Mouse (Mus musculus): ENCODE data around the gene Slc22a23. TPM values are rescaled to one million over a fixed set of nuclear protein-coding genes. Genes with fewer than 3 reads are reported as not detected.

Slc22a23 gene
- polyA plus RNA-seq, 1 experiment from 2014 or later = 2.6 TPM

GRCm38 (mm10) chr13:34246821-34247220 is 98.2 kb downstream of the Slc22a23 start:
- WGBS = 47% methylated on average over 3 of the region's 3 CpGs
- no peak overlapping the region for H3K27ac ChIP-seq (ENCODE audit: low read length)
- H3K4me2 ChIP-seq (replicated peaks; ENCODE audit: low read depth, low read length) = no peak overlapping the region
- no peaks in the 10 kb centered on the region for H3K36me3 ChIP-seq (ENCODE audit: insufficient read depth, low read length)
- peaks cover 18% of the 10 kb centered on the region for H3K4me1 ChIP-seq (ENCODE audit: insufficient read depth, low read length)
- H3K27me3 ChIP-seq (ENCODE audit: insufficient read depth, low read length) = no peaks in the 10 kb centered on the region
- H3K9ac ChIP-seq (replicated peaks; ENCODE audit: low read length) = no peak overlapping the region
- no peak overlapping the region for H3K4me3 ChIP-seq (ENCODE audit: low read length)
- H3K9me3 ChIP-seq (ENCODE audit: low read length) = no peaks in the 10 kb centered on the region
- no peak for ATAC-seq (ENCODE audit: low FRiP score, low TSS enrichment)

GRCm38 (mm10) chr13:34245216-34245615 is 99.8 kb downstream of the Slc22a23 start:
- H3K4me2 ChIP-seq (replicated peaks; ENCODE audit: low read depth, low read length) = no peak overlapping the region
- H3K27ac ChIP-seq (ENCODE audit: low read length) = no peak overlapping the region
- H3K4me1 ChIP-seq (ENCODE audit: insufficient read depth, low read length) = peaks cover 21% of the 10 kb centered on the region
- no peaks in the 10 kb centered on the region for H3K36me3 ChIP-seq (ENCODE audit: insufficient read depth, low read length)
- H3K4me3 ChIP-seq (ENCODE audit: low read length) = no peak overlapping the region
- 81% methylated on average over 6 of the region's 6 CpGs for WGBS
- H3K27me3 ChIP-seq (ENCODE audit: insufficient read depth, low read length) = no peaks in the 10 kb centered on the region
- no peaks in the 10 kb centered on the region for H3K9me3 ChIP-seq (ENCODE audit: low read length)
- no peak overlapping the region for H3K9ac ChIP-seq (replicated peaks; ENCODE audit: low read length)
- no peak for ATAC-seq (ENCODE audit: low FRiP score, low TSS enrichment)

DNA sequence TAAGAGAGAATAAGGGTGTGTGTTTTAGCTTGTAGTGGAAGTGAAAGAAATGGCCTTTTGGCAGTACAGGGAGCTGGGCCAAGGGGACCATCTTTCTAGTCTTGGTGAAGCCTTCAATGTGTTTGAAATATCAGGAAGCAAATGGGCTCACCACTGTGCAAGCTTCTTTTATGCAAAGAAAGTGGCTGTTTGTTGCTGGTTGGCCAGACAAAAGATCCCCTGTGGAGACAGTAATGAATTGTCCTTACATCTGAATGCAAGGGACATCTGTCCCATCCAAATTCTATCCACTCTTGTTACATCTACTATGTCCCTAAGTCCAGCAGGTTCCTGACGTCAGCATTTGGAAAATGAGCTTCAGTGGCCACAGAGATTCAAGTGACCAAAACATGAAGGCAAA is 100.8 kb downstream of the Slc22a23 start:
- WGBS = 71% methylated on average over 1 of the region's 1 CpGs
- H3K4me1 ChIP-seq (ENCODE audit: insufficient read depth, low read length) = peaks cover 25% of the 10 kb centered on the region
- no peaks in the 10 kb centered on the region for H3K9me3 ChIP-seq (ENCODE audit: low read length)
- no peaks in the 10 kb centered on the region for H3K36me3 ChIP-seq (ENCODE audit: insufficient read depth, low read length)
- H3K9ac ChIP-seq (replicated peaks; ENCODE audit: low read length) = no peak overlapping the region
- no peaks in the 10 kb centered on the region for H3K27me3 ChIP-seq (ENCODE audit: insufficient read depth, low read length)
- H3K4me2 ChIP-seq (replicated peaks; ENCODE audit: low read depth, low read length) = no peak overlapping the region
- H3K27ac ChIP-seq (ENCODE audit: low read length) = no peak overlapping the region
- H3K4me3 ChIP-seq (ENCODE audit: low read length) = no peak overlapping the region
- no peak for ATAC-seq (ENCODE audit: low FRiP score, low TSS enrichment)

- Histone ChIP-seq H3K36me3 (ENCODE audit: insufficient read depth, low read length) (no peaks in the 10 kb centered on the region), H3K4me3 (ENCODE audit: low read length) (no peak overlapping the region), H3K9me3 (ENCODE audit: low read length) (no peaks in the 10 kb centered on the region), H3K9ac (replicated peaks; ENCODE audit: low read length) (no peak overlapping the region), H3K4me1 (ENCODE audit: insufficient read depth, low read length) (peaks cover 28% of the 10 kb centered on the region), H3K27ac (ENCODE audit: low read length) (no peak overlapping the region), H3K27me3 (ENCODE audit: insufficient read depth, low read length) (no peaks in the 10 kb centered on the region), H3K4me2 (replicated peaks; ENCODE audit: low read depth, low read length) (no peak overlapping the region)
- WGBS = 30% methylated on average over 3 of the region's 3 CpGs
- no peak for ATAC-seq (ENCODE audit: low FRiP score, low TSS enrichment)
Observed at GRCm38 (mm10) chr13:34242211-34242610, 102.8 kb downstream of the Slc22a23 start.

- Histone ChIP-seq H3K27ac (ENCODE audit: low read length) (peak overlapping the region; percentile 85), H3K9me3 (ENCODE audit: low read length) (no peaks in the 10 kb centered on the region), H3K4me3 (ENCODE audit: low read length) (no peak overlapping the region), H3K4me2 (replicated peaks; ENCODE audit: low read depth, low read length) (peak overlapping the region; percentile 30; the same call in 1 of the 2 replicates), H3K36me3 (ENCODE audit: insufficient read depth, low read length) (no peaks in the 10 kb centered on the region), H3K27me3 (ENCODE audit: insufficient read depth, low read length) (no peaks in the 10 kb centered on the region), H3K4me1 (ENCODE audit: insufficient read depth, low read length) (peaks cover 28% of the 10 kb centered on the region), H3K9ac (replicated peaks; ENCODE audit: low read length) (no peak overlapping the region)
- ATAC-seq (ENCODE audit: low FRiP score, low TSS enrichment) = peak; percentile 85
- WGBS = 36% methylated on average over 3 of the region's 3 CpGs
Observed at GRCm38 (mm10) chr13:34240087-34240428, 104.9 kb downstream of the Slc22a23 start.

DNA sequence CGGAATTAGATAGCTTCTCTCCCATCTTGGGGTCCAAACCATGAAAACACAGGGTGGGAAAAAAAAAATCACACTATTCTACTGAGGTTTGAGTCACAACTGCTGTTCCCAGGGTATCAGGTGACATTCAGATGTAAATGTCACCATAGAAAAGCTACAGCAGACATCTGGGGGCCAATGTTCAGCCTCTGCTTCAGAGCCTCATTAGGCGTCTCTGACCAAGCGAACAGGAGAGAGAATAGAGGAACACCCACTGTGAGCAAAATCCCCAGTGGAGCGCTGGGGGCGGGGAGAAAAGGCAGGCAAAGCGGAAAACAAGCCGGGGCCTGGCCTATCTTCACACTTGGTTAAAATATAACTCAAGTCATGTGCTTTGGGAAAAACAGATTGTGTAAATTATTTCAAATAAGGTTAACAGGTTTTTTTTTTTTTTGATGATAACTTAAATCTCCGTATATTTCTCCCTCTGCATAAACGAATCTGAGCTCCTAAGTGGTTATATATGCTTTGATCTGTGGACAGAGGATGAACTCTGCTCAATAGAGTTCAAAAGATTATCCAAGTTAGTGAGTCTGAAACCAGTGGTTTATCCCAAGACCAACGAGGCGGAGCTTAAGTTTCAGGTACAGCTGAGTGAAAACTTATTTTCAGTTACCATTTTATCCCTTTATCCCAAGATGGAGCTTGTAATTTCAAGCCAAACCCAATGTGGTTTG is 105.5 kb downstream of the Slc22a23 start:
- no peaks in the 10 kb centered on the region for H3K27me3 ChIP-seq (ENCODE audit: insufficient read depth, low read length)
- H3K4me3 ChIP-seq (ENCODE audit: low read length) = no peak overlapping the region
- H3K36me3 ChIP-seq (ENCODE audit: insufficient read depth, low read length) = no peaks in the 10 kb centered on the region
- WGBS = 22% methylated on average over 11 of the region's 11 CpGs
- H3K9me3 ChIP-seq (ENCODE audit: low read length) = no peaks in the 10 kb centered on the region
- peak; percentile 74 for ATAC-seq (ENCODE audit: low FRiP score, low TSS enrichment)
- H3K4me1 ChIP-seq (ENCODE audit: insufficient read depth, low read length) = peaks cover 28% of the 10 kb centered on the region
- peak overlapping the region; percentile 85 for H3K27ac ChIP-seq (ENCODE audit: low read length)
- peak overlapping the region; percentile 30 for H3K4me2 ChIP-seq (replicated peaks; ENCODE audit: low read depth, low read length)
- H3K9ac ChIP-seq (replicated peaks; ENCODE audit: low read length) = 0 out of 2 replicates have a peak overlapping the region, but pooled peaks have one; percentile 10

- Histone ChIP-seq H3K9me3 (ENCODE audit: low read length) (no peaks in the 10 kb centered on the region), H3K27me3 (ENCODE audit: insufficient read depth, low read length) (no peaks in the 10 kb centered on the region), H3K9ac (replicated peaks; ENCODE audit: low read length) (0 out of 2 replicates have a peak overlapping the region, but pooled peaks have one; percentile 10), H3K36me3 (ENCODE audit: insufficient read depth, low read length) (no peaks in the 10 kb centered on the region), H3K27ac (ENCODE audit: low read length) (peak overlapping the region; percentile 85), H3K4me2 (replicated peaks; ENCODE audit: low read depth, low read length) (peak overlapping the region; percentile 30), H3K4me1 (ENCODE audit: insufficient read depth, low read length) (peaks cover 34% of the 10 kb centered on the region), H3K4me3 (ENCODE audit: low read length) (no peak overlapping the region)
- peak; percentile 25; the same call in 1 of the 2 replicates for ATAC-seq (ENCODE audit: low FRiP score, low TSS enrichment)
- WGBS = 20% methylated on average over 14 of the region's 14 CpGs
Observed at GRCm38 (mm10) chr13:34238646-34239290, 106.2 kb downstream of the Slc22a23 start.

DNA sequence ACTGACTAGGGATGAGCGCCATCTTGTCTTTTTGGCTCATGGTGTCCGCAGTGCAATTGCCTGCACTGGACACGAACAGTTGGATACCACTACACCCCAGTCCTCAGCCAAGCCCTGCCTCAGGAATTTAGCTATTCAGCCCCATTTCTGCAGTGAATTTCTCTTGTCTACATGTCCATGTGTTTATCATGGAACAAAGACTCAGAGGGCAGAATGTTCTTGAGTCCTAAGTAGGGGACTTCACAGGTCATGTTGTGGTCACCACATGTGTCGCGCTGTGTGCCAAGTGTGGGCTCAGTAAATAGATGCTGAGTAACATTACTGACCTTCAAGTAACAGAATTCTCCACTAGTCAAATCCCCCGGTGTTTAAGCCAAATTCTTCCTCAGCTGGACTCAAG is 109.9 kb downstream of the Slc22a23 start:
- Histone ChIP-seq H3K36me3 (ENCODE audit: insufficient read depth, low read length) (no peaks in the 10 kb centered on the region), H3K27me3 (ENCODE audit: insufficient read depth, low read length) (no peaks in the 10 kb centered on the region), H3K9me3 (ENCODE audit: low read length) (no peaks in the 10 kb centered on the region), H3K9ac (replicated peaks; ENCODE audit: low read length) (no peak overlapping the region), H3K4me1 (ENCODE audit: insufficient read depth, low read length) (peaks cover 23% of the 10 kb centered on the region), H3K4me2 (replicated peaks; ENCODE audit: low read depth, low read length) (no peak overlapping the region), H3K4me3 (ENCODE audit: low read length) (no peak overlapping the region), H3K27ac (ENCODE audit: low read length) (no peak overlapping the region)
- WGBS = 93% methylated on average over 6 of the region's 6 CpGs
- ATAC-seq (ENCODE audit: low FRiP score, low TSS enrichment) = no peak

- Histone ChIP-seq H3K4me2 (replicated peaks; ENCODE audit: low read depth, low read length) (no peak overlapping the region), H3K9me3 (ENCODE audit: low read length) (no peaks in the 10 kb centered on the region), H3K4me3 (ENCODE audit: low read length) (no peak overlapping the region), H3K27ac (ENCODE audit: low read length) (no peak overlapping the region), H3K4me1 (ENCODE audit: insufficient read depth, low read length) (peaks cover 19% of the 10 kb centered on the region), H3K27me3 (ENCODE audit: insufficient read depth, low read length) (no peaks in the 10 kb centered on the region), H3K9ac (replicated peaks; ENCODE audit: low read length) (no peak overlapping the region), H3K36me3 (ENCODE audit: insufficient read depth, low read length) (no peaks in the 10 kb centered on the region)
- 18% methylated on average over 5 of the region's 5 CpGs for WGBS
- ATAC-seq (ENCODE audit: low FRiP score, low TSS enrichment) = no peak
Observed at GRCm38 (mm10) chr13:34234439-34234838, 110.5 kb downstream of the Slc22a23 start.

DNA sequence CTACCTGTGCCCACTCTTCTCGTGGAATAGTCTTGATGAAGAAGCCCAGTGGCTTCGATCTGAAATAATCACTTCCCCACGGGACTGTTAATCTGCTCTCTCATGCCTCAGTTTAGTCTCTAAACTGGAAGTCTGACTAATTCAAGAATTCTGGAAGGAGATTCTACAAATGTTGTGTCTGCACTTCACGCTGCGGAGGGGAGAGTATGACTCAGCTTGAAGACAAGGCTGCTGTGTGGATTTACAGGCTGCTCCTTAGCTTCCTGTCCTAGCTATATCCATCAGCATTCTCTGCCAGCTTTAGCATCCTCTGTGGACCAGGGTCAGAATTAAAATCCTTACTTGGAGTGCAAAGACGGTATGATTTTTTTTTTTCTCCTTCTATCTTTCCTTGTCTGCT is 112.0 kb downstream of the Slc22a23 start:
- no peaks in the 10 kb centered on the region for H3K9me3 ChIP-seq (ENCODE audit: low read length)
- peaks cover 10% of the 10 kb centered on the region; the same call in 1 of the 2 replicates for H3K4me1 ChIP-seq (ENCODE audit: insufficient read depth, low read length)
- no peaks in the 10 kb centered on the region for H3K36me3 ChIP-seq (ENCODE audit: insufficient read depth, low read length)
- no peak overlapping the region for H3K4me3 ChIP-seq (ENCODE audit: low read length)
- no peaks in the 10 kb centered on the region for H3K27me3 ChIP-seq (ENCODE audit: insufficient read depth, low read length)
- H3K4me2 ChIP-seq (replicated peaks; ENCODE audit: low read depth, low read length) = no peak overlapping the region
- H3K9ac ChIP-seq (replicated peaks; ENCODE audit: low read length) = no peak overlapping the region
- WGBS = 81% methylated on average over 6 of the region's 6 CpGs
- H3K27ac ChIP-seq (ENCODE audit: low read length) = no peak overlapping the region
- no peak for ATAC-seq (ENCODE audit: low FRiP score, low TSS enrichment)

Measured in kidney, embryonic 16.5 days (tissue).